Mouse (Mus musculus): ENCODE results near the gene Il23a. TPM values are rescaled to one million over a fixed set of nuclear protein-coding genes. Genes with fewer than 3 reads are reported as not detected.
A peak's percentile ranks its signal among the peaks of the same experiment; 100 is the strongest.

The Il23a gene
- polyA plus RNA-seq, 1 experiment from 2014 or later = 0.20 TPM

- WGBS = 85% methylated on average over 4 of the region's 4 CpGs
These were observed 39.6 kb downstream of the Il23a start for GRCm38 (mm10) chr10:128258953-128259352.

DNA sequence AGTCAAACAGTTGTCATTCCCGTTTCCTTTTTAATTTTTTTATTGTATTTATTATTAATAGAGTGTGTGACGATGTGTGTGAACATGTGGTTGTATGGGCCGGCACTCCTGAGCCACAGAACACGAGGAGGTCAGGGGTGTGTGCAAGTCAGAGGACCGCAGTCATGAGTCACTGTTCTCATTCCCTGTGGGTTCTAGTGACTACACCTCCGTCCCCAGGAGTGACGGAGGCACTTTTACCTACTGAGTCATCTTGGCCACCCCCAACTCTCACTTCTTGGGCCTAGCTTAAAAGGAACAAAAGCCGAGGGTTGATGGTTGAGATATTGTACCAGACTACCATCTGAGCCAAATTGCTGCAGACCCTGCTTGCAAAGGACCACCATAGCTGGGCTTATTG lies 42.2 kb downstream of the Il23a start:
- 73% methylated on average over 8 of the region's 8 CpGs for WGBS

More at GRCm38 (mm10) chr10:128258953-128259352, 39.6 kb downstream of the Il23a start:
- Histone ChIP-seq H3K9me3 (no peaks in the 10 kb centered on the region), H3K4me2 (no peak overlapping the region), H3K4me3 (no peak overlapping the region), H3K9ac (no peak overlapping the region), H3K36me3 (no peaks in the 10 kb centered on the region), H3K4me1 (no peaks in the 10 kb centered on the region), H3K27ac (no peak overlapping the region), H3K27me3 (no peaks in the 10 kb centered on the region)
- ATAC-seq (ENCODE audit: insufficient number of reproducible peaks, low FRiP score, low TSS enrichment, low read depth) = no peak

DNA sequence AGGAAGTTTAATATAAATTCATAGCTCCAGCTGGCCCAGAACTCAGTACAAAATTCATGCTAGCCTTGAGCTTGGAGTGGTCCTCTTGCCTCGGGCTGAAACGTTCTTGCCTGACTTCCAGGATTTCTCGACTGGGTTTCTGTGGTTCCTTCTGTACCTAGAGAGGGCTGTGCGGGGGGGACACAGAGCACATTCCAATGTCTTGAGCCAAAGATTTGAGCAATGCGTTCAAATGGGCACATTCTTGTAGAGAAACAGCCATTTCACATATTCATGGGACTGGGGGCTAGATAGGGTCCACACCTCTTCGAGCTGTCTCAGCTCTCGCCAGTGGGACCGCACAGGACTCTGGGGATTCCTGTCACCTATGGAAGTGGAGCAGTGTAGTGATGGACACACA lies 42.6 kb downstream of the Il23a start:
- H3K36me3 ChIP-seq = peaks cover 20% of the 10 kb centered on the region
- H3K4me3 ChIP-seq = no peak overlapping the region
- ATAC-seq (ENCODE audit: insufficient number of reproducible peaks, low FRiP score, low TSS enrichment, low read depth) = no peak
- no peak overlapping the region for H3K27ac ChIP-seq
- no peaks in the 10 kb centered on the region for H3K4me1 ChIP-seq
- no peaks in the 10 kb centered on the region for H3K9me3 ChIP-seq
- 83% methylated on average over 8 of the region's 8 CpGs for WGBS
- no peaks in the 10 kb centered on the region for H3K27me3 ChIP-seq
- H3K4me2 ChIP-seq = no peak overlapping the region
- no peak overlapping the region for H3K9ac ChIP-seq

More for the DNA sequence above, 42.2 kb downstream of the Il23a start:
- Histone ChIP-seq H3K9ac (no peak overlapping the region), H3K9me3 (no peaks in the 10 kb centered on the region), H3K4me3 (no peak overlapping the region), H3K4me2 (no peak overlapping the region), H3K27me3 (no peaks in the 10 kb centered on the region), H3K27ac (no peak overlapping the region), H3K36me3 (peaks cover 16% of the 10 kb centered on the region), H3K4me1 (no peaks in the 10 kb centered on the region)
- no peak for ATAC-seq (ENCODE audit: insufficient number of reproducible peaks, low FRiP score, low TSS enrichment, low read depth)

DNA sequence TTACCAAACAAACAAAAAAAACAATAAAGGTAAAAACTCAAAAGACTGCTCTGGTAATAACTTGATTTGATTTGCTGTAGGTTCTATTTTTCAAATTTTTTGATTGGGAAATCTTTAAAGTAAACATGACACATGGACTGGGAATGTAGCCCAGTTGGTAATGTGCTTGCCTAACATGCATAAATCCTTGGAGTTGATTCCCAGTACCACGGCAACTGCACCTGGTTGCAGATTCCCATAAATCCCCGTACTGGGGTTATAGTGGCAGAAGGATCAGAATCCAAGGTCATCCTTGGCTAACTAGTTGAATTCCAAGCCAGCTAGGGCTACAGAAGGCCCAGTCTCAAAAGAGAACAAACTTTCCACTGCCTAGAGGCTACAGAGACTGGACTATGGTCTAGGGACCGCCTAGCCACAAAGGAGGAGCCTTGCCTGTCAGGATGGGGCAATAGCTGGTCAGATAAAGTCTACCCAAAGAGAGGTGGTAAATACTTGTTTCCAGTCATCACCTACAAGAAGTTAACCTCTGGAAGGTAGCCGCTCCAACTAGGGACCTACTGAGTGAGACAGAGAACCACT lies 44.8 kb downstream of the Il23a start, which contains the start of gene Apon:
Apon (plus strand) TSS at position 420 of the 579 bp plus-strand sequence.
- Histone ChIP-seq H3K27ac (no peak within 1 kb of the TSS), H3K9me3 (no peaks in the 10 kb centered on the region), H3K4me1 (no peaks in the 10 kb centered on the region), H3K4me3 (no peak within 1 kb of the TSS), H3K27me3 (no peaks in the 10 kb centered on the region), H3K9ac (no peak within 1 kb of the TSS), H3K4me2 (no peak within 1 kb of the TSS), H3K36me3 (peaks cover 40% of the 10 kb centered on the region)
- 75% methylated on average over 4 of the region's 4 CpGs for WGBS
- ATAC-seq (ENCODE audit: insufficient number of reproducible peaks, low FRiP score, low TSS enrichment, low read depth) = no peak

DNA sequence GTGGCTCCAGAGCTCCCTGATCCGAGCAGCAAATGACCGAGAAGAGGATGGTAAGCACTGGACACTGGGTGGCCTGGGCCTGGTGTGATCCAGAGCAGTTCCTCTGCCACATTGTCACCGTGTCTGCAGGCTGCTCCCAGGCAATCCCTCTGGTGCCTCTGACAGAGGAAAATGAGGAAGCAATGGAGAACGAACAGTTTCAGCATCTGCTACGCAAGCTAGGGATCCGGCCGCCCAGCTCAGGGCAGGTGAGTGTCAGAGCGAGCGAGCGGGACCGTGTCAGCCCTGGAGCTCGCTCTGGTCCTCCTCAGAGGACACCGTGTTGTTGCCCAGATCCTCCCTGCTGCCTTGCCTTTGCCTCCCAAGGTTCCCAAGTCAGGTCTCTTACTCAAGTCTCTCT lies 48.0 kb downstream of the Il23a start:
- no peak overlapping the region for H3K4me3 ChIP-seq
- no peak for ATAC-seq (ENCODE audit: insufficient number of reproducible peaks, low FRiP score, low TSS enrichment, low read depth)
- H3K4me1 ChIP-seq = no peaks in the 10 kb centered on the region
- no peak overlapping the region for H3K9ac ChIP-seq
- no peaks in the 10 kb centered on the region for H3K9me3 ChIP-seq
- H3K36me3 ChIP-seq = peaks cover 71% of the 10 kb centered on the region
- no peak overlapping the region for H3K27ac ChIP-seq
- WGBS = 91% methylated on average over 13 of the region's 13 CpGs
- no peaks in the 10 kb centered on the region for H3K27me3 ChIP-seq
- H3K4me2 ChIP-seq = no peak overlapping the region

DNA sequence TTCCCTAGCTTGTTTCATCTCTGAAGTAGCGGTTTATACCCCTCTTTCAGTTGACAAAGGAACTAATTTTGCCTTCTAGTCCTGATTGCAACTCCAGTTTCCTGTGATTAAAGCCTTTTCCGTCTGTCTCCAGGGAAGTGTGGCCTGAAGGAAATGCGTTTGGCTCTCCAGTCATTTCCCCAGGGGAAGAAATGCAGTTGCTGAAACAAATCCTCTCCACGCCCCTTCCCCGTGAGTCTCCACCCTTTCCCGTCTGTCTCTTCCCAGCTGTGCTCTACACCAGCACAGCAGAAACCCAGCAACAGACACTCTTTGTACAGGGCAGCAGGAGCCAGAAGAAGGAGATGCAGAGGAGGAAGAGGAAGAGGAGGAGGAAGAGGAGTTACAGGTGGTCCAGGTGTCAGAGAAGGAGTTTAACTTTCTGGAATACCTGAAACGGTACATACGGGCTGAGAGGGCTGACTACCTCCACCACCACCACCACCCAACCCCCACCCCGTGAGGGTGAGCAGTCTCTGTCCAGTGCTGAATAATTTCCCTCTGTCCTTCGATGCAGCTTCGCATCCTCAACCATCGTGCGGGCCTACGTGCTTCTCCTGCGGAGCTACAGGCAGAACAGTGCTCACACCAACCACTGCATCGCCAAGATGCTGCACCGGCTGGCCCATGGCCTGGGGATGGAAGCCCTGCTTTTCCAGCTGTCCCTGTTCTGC lies 51.4 kb downstream of the Il23a start:
- Histone ChIP-seq H3K4me3 (no peak overlapping the region), H3K36me3 (peaks cover 96% of the 10 kb centered on the region), H3K27ac (peak overlapping the region; percentile 59; the same call in 1 of the 2 replicates), H3K9me3 (no peaks in the 10 kb centered on the region), H3K4me1 (no peaks in the 10 kb centered on the region), H3K9ac (no peak overlapping the region), H3K27me3 (no peaks in the 10 kb centered on the region), H3K4me2 (no peak overlapping the region)
- WGBS = 74% methylated on average over 17 of the region's 17 CpGs
- ATAC-seq (ENCODE audit: insufficient number of reproducible peaks, low FRiP score, low TSS enrichment, low read depth) = no peak

Other genes with a start within 250 kb of the Il23a start
- gene Ptges3, start 239.8 kb downstream of the Il23a start, polyA plus RNA-seq (2015; fragmentation: Nextera tagmentation; extraction: Ambion mirVana) = 402 and 459 TPM in 2 replicates
- gene Atp5b, start 215.5 kb downstream of the Il23a start, polyA plus RNA-seq (2015; fragmentation: Nextera tagmentation; extraction: Ambion mirVana) = 1,886 and 2,113 TPM in 2 replicates
- gene Baz2a, start 207.2 kb downstream of the Il23a start, polyA plus RNA-seq (2015; fragmentation: Nextera tagmentation; extraction: Ambion mirVana) = 10.4 TPM in 2 replicates
- 42.2 and 43.8 TPM in 2 replicates for gene Rbms2, start 118.5 kb downstream of the Il23a start, polyA plus RNA-seq (2015; fragmentation: Nextera tagmentation; extraction: Ambion mirVana)
- gene Gls2, start 104.3 kb downstream of the Il23a start, polyA plus RNA-seq (2015; fragmentation: Nextera tagmentation; extraction: Ambion mirVana) = 1.8 TPM in 2 replicates
- 34.2 and 36.3 TPM in 2 replicates for gene Spryd4, start 86.9 kb downstream of the Il23a start, polyA plus RNA-seq (2015; fragmentation: Nextera tagmentation; extraction: Ambion mirVana)
- gene Mip, start 72.9 kb downstream of the Il23a start, polyA plus RNA-seq (2015; fragmentation: Nextera tagmentation; extraction: Ambion mirVana) = 0.12 and 0.26 TPM in 2 replicates
- gene Timeless, start 66.7 kb downstream of the Il23a start, polyA plus RNA-seq (2015; fragmentation: Nextera tagmentation; extraction: Ambion mirVana) = 46.2 and 46.9 TPM in 2 replicates
- gene Apon, start 44.7 kb downstream of the Il23a start, polyA plus RNA-seq (2015; fragmentation: Nextera tagmentation; extraction: Ambion mirVana) = 0.25 and 0.47 TPM in 2 replicates
- 0.22 and 0.27 TPM in 2 replicates for gene Apof, start 30.1 kb downstream of the Il23a start, polyA plus RNA-seq (2015; fragmentation: Nextera tagmentation; extraction: Ambion mirVana)
- 12.2 and 13.3 TPM in 2 replicates for gene Stat2, start 28.2 kb downstream of the Il23a start, polyA plus RNA-seq (2015; fragmentation: Nextera tagmentation; extraction: Ambion mirVana)
- gene Pan2, start 4.6 kb upstream of the Il23a start, polyA plus RNA-seq (2015; fragmentation: Nextera tagmentation; extraction: Ambion mirVana) = 25.1 and 25.2 TPM in 2 replicates
- gene Cnpy2, start 23.7 kb upstream of the Il23a start, polyA plus RNA-seq (2015; fragmentation: Nextera tagmentation; extraction: Ambion mirVana) = 347 and 355 TPM in 2 replicates
- 173 and 189 TPM in 2 replicates for gene Cs, start 39.0 kb upstream of the Il23a start, polyA plus RNA-seq (2015; fragmentation: Nextera tagmentation; extraction: Ambion mirVana)
- gene Coq10a, start 70.2 kb upstream of the Il23a start, polyA plus RNA-seq (2015; fragmentation: Nextera tagmentation; extraction: Ambion mirVana) = 11.3 and 13.4 TPM in 2 replicates
- 11.0 and 11.3 TPM in 2 replicates for gene Ankrd52, start 78.4 kb upstream of the Il23a start, polyA plus RNA-seq (2015; fragmentation: Nextera tagmentation; extraction: Ambion mirVana)
- 0.42 TPM in 1 of 2 replicates, not detected in the other for gene Slc39a5, start 102.5 kb upstream of the Il23a start, polyA plus RNA-seq (2015; fragmentation: Nextera tagmentation; extraction: Ambion mirVana)
- 60.1 and 62.1 TPM in 2 replicates for gene Nabp2, start 112.7 kb upstream of the Il23a start, polyA plus RNA-seq (2015; fragmentation: Nextera tagmentation; extraction: Ambion mirVana)
- 40.8 and 42.9 TPM in 2 replicates for gene Rnf41, start 112.9 kb upstream of the Il23a start, polyA plus RNA-seq (2015; fragmentation: Nextera tagmentation; extraction: Ambion mirVana)
- gene Smarcc2, start 160.5 kb upstream of the Il23a start, polyA plus RNA-seq (2015; fragmentation: Nextera tagmentation; extraction: Ambion mirVana) = 80.7 and 84.4 TPM in 2 replicates
- gene Myl6, start 195.4 kb upstream of the Il23a start, polyA plus RNA-seq (2015; fragmentation: Nextera tagmentation; extraction: Ambion mirVana) = 1,269 and 1,341 TPM in 2 replicates
- gene Myl6b, start 199.9 kb upstream of the Il23a start, polyA plus RNA-seq (2015; fragmentation: Nextera tagmentation; extraction: Ambion mirVana) = 4.7 and 7.4 TPM in 2 replicates
- 42.8 and 44.9 TPM in 2 replicates for gene Esyt1, start 227.1 kb upstream of the Il23a start, polyA plus RNA-seq (2015; fragmentation: Nextera tagmentation; extraction: Ambion mirVana)
- gene Zc3h10, start 249.0 kb upstream of the Il23a start, polyA plus RNA-seq (2015; fragmentation: Nextera tagmentation; extraction: Ambion mirVana) = 13.2 and 15.4 TPM in 2 replicates